Mouse (Mus musculus) inflammation-experienced regulatory T-cells, adult 6 months (primary cell): Measurements from ENCODE around the gene Gm4450. TPM values are rescaled to one million over a fixed set of nuclear protein-coding genes. Genes with fewer than 3 reads are reported as not detected.
"Not testable (repeated sequence)": the region's sequence is repeated elsewhere in the genome, so short reads cannot be mapped to it uniquely, and the experiment has no call there.

Source experiments
- ATAC-seq: one replicate; pipeline ENCODE4 v1.8.0; 2017
- polyA plus RNA-seq, 3 experiments: library from polyadenylated mRNA; unstranded; fragments of 100-300 nt; shearing (Covaris generic); gene quantifications; one replicate each; pipeline ENCODE4 v1.2.1; 2017

Gene Gm4450
- polyA plus RNA-seq, 3 experiments from 2014 or later: not detected

DNA sequence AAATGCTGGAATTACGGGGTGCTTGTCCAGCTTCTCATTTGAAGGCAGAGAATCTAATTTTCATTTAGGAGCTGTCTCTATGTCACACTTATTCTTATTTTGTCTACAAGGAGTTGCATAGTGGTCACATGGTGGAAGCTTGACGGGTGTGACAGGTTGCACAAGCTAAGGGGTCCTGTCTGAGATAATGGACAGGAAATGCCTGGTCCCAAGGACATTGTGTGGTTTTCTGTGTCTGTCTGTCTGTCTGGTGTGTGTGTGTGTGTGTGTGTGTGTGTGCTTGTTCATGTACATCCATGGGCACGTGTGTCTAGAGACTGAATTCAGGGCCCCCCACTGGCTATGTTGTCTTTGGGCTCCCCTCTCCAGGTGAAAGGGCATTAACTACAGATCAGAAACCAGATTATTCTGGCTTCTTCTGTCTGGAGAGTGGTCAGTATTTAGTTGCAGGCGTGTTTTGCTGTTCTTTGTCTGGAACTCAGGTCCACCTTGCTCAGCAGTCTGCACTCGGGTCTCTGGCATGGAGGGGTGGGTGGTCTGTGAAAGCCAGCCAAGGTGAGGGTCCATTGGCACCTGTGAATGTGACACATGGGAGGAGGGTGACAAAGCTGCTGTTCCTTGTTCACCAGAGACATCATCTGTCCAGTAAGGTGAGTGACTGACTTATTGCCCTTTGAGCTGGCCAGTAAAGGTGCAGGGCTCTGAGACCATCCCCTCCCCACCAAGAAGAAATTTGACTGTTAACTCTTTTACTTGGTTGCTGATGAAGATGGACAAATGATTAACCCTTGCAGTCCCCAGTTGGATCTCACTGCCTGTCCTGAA, 40.3 kb downstream of the Gm4450 start:
- ATAC-seq: no peak

DNA sequence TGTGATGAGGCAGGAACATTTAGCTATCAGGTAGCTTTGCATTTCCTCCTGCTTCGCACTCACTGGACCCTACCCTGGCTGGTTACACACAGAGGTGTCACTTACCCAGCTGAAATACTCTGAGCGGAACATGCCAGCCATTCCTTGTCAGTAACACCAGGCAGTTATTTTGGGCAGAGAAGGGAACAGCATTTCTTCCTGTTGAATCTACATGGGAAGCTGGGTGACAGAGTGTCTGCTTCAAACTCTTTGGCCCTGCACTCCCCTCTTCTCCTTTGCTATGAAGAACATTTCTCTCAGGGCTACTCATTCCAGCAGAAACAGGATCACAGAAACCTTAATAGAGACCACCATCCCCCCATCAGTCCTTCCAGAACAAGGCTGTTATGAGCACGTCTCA, 42.6 kb downstream of the Gm4450 start:
- ATAC-seq: no peak

DNA sequence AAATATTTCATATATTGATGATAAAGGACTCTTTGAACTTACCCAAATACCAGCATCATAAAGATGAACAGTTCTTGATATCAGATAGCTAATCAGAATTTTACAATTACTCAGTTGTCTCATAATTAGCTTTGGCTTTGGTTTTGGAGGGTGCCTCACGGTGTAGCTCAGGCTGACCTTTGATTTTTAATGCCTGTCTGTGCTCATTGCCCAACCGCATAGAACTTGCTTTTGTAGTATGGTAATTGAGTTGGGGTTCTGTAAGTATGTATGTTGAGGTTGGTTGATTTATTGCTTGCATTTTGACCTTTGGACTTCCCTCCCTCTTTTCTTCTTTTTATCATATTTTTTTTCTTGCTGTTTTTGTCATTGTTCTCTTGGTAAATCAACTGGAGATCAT, 43.2 kb downstream of the Gm4450 start:
- ATAC-seq: no peak

DNA sequence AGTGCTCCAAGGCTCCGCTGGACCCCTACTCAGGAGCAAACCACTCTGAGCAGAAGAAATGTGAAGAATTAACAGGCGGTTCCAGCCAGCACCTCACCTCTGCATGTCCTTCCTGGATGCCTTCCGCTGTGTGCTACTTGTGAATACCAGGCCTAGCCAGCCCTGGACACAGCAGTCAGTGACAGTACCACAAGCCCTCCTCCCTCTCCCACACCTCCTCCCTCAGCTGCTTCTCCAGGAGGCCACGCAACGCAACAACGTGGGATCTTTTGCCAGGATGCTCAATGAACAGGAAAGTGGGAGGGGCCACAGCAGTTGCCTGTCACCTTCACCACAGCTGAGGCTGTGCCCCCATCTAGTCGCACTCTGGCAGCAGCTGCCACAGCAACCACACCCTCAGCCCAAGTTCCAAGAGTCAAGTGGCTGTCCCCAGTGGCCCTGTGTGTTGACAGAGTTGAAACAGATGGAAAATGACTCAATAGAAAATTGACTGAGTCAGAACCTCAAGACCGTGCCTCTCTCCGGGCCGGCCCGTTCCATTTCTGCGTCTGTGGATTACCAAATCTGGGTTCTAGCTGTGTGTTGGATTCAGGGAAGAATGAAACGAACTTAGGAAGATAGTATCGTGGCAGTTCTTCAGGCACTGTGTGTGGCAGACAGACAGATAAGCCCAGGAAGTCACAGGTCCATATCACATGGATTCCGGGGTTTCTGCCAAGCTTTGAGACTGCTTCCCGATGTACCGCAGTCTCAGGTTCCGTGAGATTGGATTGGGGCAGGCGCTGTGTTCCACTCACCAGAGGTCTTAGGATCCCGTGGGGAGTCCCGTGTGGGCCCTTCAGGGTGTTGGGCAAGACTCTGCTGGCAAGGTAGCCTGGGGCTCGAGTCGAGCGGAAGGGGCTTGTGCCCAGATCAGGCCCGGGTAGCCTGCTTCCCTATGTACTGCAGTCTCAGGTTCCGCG, 46.0 kb downstream of the Gm4450 start:
- peak; percentile 35 for ATAC-seq

DNA sequence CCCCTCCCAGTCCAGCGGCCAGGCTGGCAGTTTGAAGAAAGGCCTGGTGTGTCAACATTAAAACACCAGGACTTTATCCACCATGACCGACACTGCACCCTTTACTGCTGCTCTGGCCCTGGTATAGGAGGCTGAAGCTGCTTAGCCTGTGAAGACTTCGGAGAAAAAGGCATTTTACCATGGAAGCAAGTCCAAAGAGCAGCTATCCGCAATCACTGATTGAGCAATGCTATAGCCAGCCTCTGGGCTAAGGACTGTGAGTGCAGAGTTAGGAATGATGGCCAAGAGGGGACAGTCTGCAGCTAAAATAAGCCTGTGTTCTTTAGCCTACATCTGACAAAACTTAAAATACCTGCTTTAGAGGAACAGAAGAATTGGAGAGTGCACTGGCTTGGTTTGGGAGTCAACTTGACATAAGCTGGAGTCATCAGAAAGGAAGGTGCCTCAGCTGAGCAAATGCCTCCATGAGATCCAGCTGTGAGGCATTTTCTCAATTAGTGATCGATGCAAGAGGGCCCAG, 49.6 kb downstream of the Gm4450 start:
- not testable (repeated sequence) for ATAC-seq

DNA sequence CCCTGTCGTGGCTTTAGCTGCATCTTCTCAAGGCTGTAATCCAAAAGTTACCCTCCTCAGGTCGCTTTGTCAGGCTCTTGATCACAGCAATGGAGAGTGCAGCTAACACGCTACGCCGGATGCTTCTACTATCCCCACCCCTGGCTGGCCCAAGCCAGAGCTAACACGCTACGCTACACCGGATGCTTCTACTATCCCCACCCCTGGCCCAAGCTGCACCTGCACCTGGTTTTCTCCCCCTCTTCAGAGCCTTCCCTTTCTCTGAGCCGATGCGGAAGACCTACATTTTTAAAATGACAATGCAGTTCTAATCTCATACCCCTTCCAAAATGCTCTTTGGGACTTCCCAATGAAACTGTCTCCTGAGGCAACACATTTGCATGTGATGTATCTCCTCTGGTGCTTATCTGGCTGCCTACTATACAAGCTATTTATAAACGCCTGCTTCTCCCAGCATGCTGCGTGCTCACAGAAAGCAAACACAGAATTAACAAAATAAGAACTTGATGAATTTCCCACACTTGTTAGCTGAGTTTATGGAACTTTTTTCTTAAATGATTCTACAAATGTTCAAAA, 50.3 kb downstream of the Gm4450 start:
- ATAC-seq: not testable (repeated sequence)

DNA sequence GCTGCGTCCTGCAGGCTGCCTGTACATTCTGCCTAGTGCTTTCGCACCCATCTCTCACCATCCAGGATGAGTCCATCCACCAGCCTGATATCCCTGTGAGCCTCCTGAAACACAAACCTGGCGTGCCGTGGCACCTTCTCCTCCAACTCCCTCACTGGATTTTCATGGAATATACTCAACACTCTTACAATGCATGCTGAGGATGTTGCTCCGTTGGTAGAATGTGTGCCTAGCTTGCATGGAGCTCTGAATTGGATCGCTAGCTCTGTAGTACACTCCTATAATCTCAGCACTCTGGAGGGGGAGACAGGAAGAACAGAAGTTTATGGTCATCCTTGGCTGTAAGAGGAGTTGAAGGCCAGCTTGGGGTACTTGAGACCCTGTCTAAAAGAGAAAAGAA, 51.0 kb downstream of the Gm4450 start:
- not testable (repeated sequence) for ATAC-seq

DNA sequence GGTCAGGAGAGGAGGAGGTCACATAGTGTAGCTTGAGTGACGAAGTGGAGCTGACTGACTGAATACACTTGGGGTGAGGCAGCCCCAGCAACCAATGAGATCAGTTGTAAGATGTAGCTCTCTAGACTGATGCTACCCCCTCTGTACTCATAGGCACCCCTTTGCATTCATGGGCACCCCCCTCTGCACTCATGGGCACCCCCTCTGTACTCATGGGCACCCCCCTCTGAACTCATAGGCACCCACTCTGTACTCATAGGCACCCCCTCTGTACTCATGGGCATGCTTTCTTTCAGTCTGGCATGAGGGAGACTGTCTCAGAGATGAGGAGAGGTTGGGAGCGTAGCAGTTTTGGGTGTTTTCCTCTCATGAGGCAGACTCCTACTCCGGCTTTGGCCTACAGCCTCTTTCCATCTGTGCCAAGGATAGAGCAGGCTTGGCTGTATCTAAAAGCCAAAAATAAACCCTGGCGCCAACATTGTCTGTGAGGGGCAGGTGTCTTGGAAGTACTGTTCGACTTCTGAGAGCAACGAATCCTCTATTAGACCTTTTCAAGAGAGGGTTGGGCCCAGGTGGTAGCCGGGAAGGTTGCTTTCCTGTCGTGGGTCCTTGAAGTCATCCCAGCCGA, 52.5 kb downstream of the Gm4450 start:
- ATAC-seq: not testable (repeated sequence)

Other genes with a start within 250 kb of the Gm4450 start
- not detected for gene Reg4, start 235.0 kb downstream of the Gm4450 start, polyA plus RNA-seq
- not detected for gene Hmgcs2, start 176.7 kb downstream of the Gm4450 start, polyA plus RNA-seq
- 100 to 1,000 TPM in 2 of 3 experiments, 10 to 100 TPM in 1; 88.7 to 105 (median 101) TPM for gene Phgdh, start 117.1 kb downstream of the Gm4450 start, polyA plus RNA-seq
- not detected for gene Zfp697, start 74.7 kb downstream of the Gm4450 start, polyA plus RNA-seq
- not detected for gene Hsd3b4, start 53.4 kb upstream of the Gm4450 start, polyA plus RNA-seq
- not detected for gene Gm10681, start 131.7 kb upstream of the Gm4450 start, polyA plus RNA-seq
- gene Hsd3b5, start 173.1 kb upstream of the Gm4450 start, polyA plus RNA-seq: not detected